Mouse (Mus musculus) adrenal gland, adult 10 weeks (tissue): ENCODE results near the gene Fam104a. TPM values are rescaled to one million over a fixed set of nuclear protein-coding genes. Genes with fewer than 3 reads are reported as not detected.

ENCODE experiments used
- polyA plus RNA-seq: library from polyadenylated mRNA; stranded (reverse); fragments of 350-450 nt; fragmentation: Illumina TruSeq; extraction: RNeasy Lipid Tissue Mini Kit (QIAGEN cat#74804); gene quantifications from one replicate; pipeline ENCODE4 v1.2.3, GENCODE M21; 2014; ENCODE audit warnings: low read depth, low replicate concordance

Fam104a gene
- polyA plus RNA-seq, result 18.1 TPM

GRCm38 (mm10) chr11:113683957-113684706 is at the start of gene Fam104a, which contains the start of gene D11Wsu47e:
TSS of gene Fam104a (minus strand) at chr11:113684155.
TSS of gene D11Wsu47e (plus strand) at chr11:113684412.

GRCm38 (mm10) chr11:113709731-113710256 is 25.8 kb upstream of the Fam104a start, which contains the start of gene Cpsf4l:
TSS of gene Cpsf4l (minus strand) at chr11:113710017.

GRCm38 (mm10) chr11:113649353-113650210 is 34.4 kb downstream of the Fam104a start, which contains the start of gene Slc39a11:
TSS of gene Slc39a11 (minus strand) at chr11:113650079.

GRCm38 (mm10) chr11:113648690-113649352 is 35.1 kb downstream of the Fam104a start, which contains the start of gene Cog1:
TSS of gene Cog1 (plus strand) at chr11:113649169.

GRCm38 (mm10) chr11:113618672-113619419 is 65.1 kb downstream of the Fam104a start, which contains the start of gene Sstr2:
TSS of gene Sstr2 (plus strand) at chr11:113619342.

Other genes with a start within 250 kb of the Fam104a start
- gene Sstr2, start 64.8 kb downstream of the Fam104a start, polyA plus RNA-seq, result 0.87 TPM
- 2.9 TPM for gene Cog1, start 35.0 kb downstream of the Fam104a start, polyA plus RNA-seq
- gene Slc39a11, start 34.1 kb downstream of the Fam104a start, polyA plus RNA-seq, result 11.0 TPM
- 7.3 TPM for gene D11Wsu47e, start 257 bp upstream of the Fam104a start, polyA plus RNA-seq
- not detected for gene Cpsf4l, start 25.9 kb upstream of the Fam104a start, polyA plus RNA-seq
- gene Cdc42ep4, start 67.7 kb upstream of the Fam104a start, polyA plus RNA-seq, result 7.8 TPM